Mouse (Mus musculus) urinary bladder, adult 2 months (tissue): ENCODE measurements around the gene Tmed10. TPM values are rescaled to one million over a fixed set of nuclear protein-coding genes. Genes with fewer than 3 reads are reported as not detected.
A peak's percentile ranks its signal among the peaks of the same experiment; 100 is the strongest.

Experiments
- DNase-seq: peaks from one replicate; pipeline ENCODE4 v3.0.0; 2022; ENCODE audit warnings: low spot score
- polyA plus RNA-seq: library from polyadenylated mRNA; depleted of rRNA; stranded (reverse); fragments of >200 nt; gene quantifications from 2 replicates; pipeline ENCODE4 v1.2.3, GENCODE M21; 2012; rRNA removed

Gene Tmed10
- 207 and 230 TPM in 2 replicates for polyA plus RNA-seq

GRCm38 (mm10) chr12:85374561-85375272, at the start of gene Tmed10:
Gene Tmed10, minus strand, starts transcription at chr12:85374847.
- DNase-seq: peak; percentile 86

GRCm38 (mm10) chr12:85423236-85423635, 48.6 kb upstream of the Tmed10 start:
- DNase-seq: no peak

- no peak for DNase-seq
These were observed 47.9 kb upstream of the Tmed10 start for GRCm38 (mm10) chr12:85422536-85422935.

GRCm38 (mm10) chr12:85420945-85421344, 46.3 kb upstream of the Tmed10 start:
- no peak for DNase-seq

GRCm38 (mm10) chr12:85417845-85418244, 43.2 kb upstream of the Tmed10 start:
- DNase-seq: no peak

- DNase-seq: no peak
These were observed 41.7 kb upstream of the Tmed10 start for GRCm38 (mm10) chr12:85416298-85416697.

- no peak for DNase-seq
These were observed 41.2 kb upstream of the Tmed10 start for GRCm38 (mm10) chr12:85415876-85416275.

- no peak for DNase-seq
These were observed 36.5 kb upstream of the Tmed10 start for GRCm38 (mm10) chr12:85411136-85411535.

GRCm38 (mm10) chr12:85397960-85398272, 23.3 kb upstream of the Tmed10 start:
- no peak for DNase-seq

GRCm38 (mm10) chr12:85397063-85397959, 22.7 kb upstream of the Tmed10 start:
- DNase-seq: no peak

- DNase-seq: no peak
These were observed 19.3 kb upstream of the Tmed10 start for GRCm38 (mm10) chr12:85393981-85394380.

- no peak for DNase-seq
These were observed 18.9 kb upstream of the Tmed10 start for GRCm38 (mm10) chr12:85393526-85393925.

- DNase-seq: no peak
These were observed 16.5 kb upstream of the Tmed10 start for GRCm38 (mm10) chr12:85391148-85391547.

- no peak for DNase-seq
These were observed 14.8 kb upstream of the Tmed10 start for GRCm38 (mm10) chr12:85389204-85390185.

GRCm38 (mm10) chr12:85385995-85386375, 11.3 kb upstream of the Tmed10 start:
- no peak for DNase-seq

GRCm38 (mm10) chr12:85385329-85385994, 10.8 kb upstream of the Tmed10 start:
- DNase-seq: no peak

GRCm38 (mm10) chr12:85382761-85383680, 8.4 kb upstream of the Tmed10 start:
- no peak for DNase-seq

- no peak for DNase-seq
These were observed 6.9 kb upstream of the Tmed10 start for GRCm38 (mm10) chr12:85381570-85381969.

GRCm38 (mm10) chr12:85380942-85381341, 6.3 kb upstream of the Tmed10 start:
- DNase-seq: no peak

GRCm38 (mm10) chr12:85380308-85380707, 5.7 kb upstream of the Tmed10 start:
- no peak for DNase-seq
